Mouse (Mus musculus) cortical plate, adult 2 months (tissue): ENCODE results near the gene Sobp. TPM values are rescaled to one million over a fixed set of nuclear protein-coding genes. Genes with fewer than 3 reads are reported as not detected.

Experiments used
- H3K27ac ChIP-seq: fragments of 200-500 bp; 2 replicates; pipeline ENCODE4 v1.5.1; 2012; ENCODE audit warnings: low read length, control low read depth, inconsistent platforms; ENCODE audit not compliant: insufficient read depth
- H3K4me1 ChIP-seq: fragments of 200-500 bp; 2 replicates; pipeline ENCODE4 v1.6.1; 2011; ENCODE audit warnings: low read length; ENCODE audit not compliant: control insufficient read depth, insufficient read depth
- H3K4me3 ChIP-seq: fragments of 200-500 bp; 2 replicates; pipeline ENCODE4 v1.5.1; 2011; ENCODE audit warnings: mild to moderate bottlenecking, low read length, control low read depth; ENCODE audit not compliant: insufficient read depth
- CTCF ChIP-seq: fragments of 200-500 bp; IDR thresholded peaks from 2 replicates; pipeline ENCODE4 v1.5.1; 2011; ENCODE audit warnings: mild to moderate bottlenecking, control low read depth, low read length; ENCODE audit not compliant: insufficient read depth; ENCODE audit errors: extremely low read depth
- POLR2A ChIP-seq: fragments of 200-500 bp; IDR thresholded peaks from 2 replicates; pipeline ENCODE4 v1.6.1; 2011; ENCODE audit warnings: mild to moderate bottlenecking, low read length, control low read depth; ENCODE audit not compliant: insufficient read depth; ENCODE audit errors: extremely low read depth
- polyA plus RNA-seq: library from polyadenylated mRNA; depleted of rRNA; stranded (reverse); fragments of >200 nt; gene quantifications from 2 replicates; pipeline ENCODE4 v1.2.3, GENCODE M21; 2012

The Sobp gene
- polyA plus RNA-seq, 1 experiment, result 21.9 TPM

DNA sequence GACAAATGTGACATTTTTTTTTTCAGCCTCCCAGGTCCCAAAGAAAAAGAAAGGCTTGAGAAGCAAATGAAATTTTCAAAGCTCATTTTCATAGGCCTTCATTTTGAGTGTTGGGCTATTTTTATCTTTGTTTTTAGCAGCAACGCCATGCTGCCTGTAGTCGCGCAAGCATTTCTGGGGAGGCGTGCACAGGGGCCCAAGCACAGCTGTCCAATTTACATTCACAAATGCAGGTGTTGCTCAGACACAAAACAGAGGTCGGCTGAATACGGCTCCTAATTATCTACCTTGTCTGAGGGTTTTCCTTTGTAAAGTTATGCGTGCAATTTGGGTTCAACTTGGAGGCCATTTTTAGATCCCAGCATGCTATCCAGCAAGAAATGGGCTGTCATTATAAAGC is 49.8 kb downstream of the Sobp start:
- H3K4me3 ChIP-seq, result no peak overlapping the region
- H3K4me1 ChIP-seq, result peaks cover 7% of the 10 kb centered on the region; the same call in 1 of the 2 replicates
- TF ChIP-seq POLR2A (no peak), CTCF (no peak)
- H3K27ac ChIP-seq, result no peak overlapping the region

DNA sequence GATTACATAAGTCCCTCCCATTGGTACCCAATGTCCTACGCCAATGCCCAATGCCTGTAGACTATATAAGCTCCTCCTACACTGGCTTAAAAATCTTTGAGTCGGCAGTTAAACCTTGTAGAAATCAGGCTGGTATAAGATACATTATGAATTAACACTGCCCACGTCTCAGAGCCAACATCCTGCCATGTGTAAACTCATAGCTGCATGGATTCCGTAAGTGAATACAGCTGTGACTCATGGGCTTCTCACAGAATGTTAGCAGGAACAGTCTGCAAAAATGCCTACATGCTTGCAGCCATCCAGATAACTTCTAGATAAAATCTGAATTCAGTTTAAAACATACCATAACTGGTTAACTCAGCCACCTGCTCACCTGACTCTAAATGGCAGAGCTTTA is 50.2 kb downstream of the Sobp start:
- H3K4me1 ChIP-seq, result peaks cover 7% of the 10 kb centered on the region; the same call in 1 of the 2 replicates
- no peak overlapping the region for H3K4me3 ChIP-seq
- TF ChIP-seq CTCF (no peak), POLR2A (no peak)
- no peak overlapping the region for H3K27ac ChIP-seq

DNA sequence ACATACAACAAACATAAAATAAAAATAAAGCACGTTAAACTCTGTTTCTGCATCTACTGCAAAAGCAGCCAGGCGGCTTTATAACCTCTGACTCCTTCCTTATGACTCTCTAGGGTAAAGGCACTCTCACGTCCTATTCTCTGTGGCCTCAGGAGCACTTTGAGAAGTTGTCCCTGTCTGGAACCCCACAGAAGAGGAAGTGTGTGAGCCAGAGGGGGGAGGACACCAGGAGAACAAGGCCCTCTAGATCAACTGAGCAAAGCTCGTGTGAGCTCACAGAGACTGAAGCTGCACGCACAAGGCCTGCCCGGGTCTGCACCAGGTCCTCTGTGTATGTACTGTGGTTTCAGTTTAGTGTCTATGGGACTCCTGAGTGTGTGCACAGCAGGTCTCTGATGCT is 50.9 kb downstream of the Sobp start:
- H3K4me3 ChIP-seq, result no peak overlapping the region
- no peak for TF ChIP-seq POLR2A
- TF ChIP-seq CTCF, result no peak
- H3K27ac ChIP-seq, result peak overlapping the region; percentile 48; the same call in 1 of the 2 replicates
- peaks cover 7% of the 10 kb centered on the region; the same call in 1 of the 2 replicates for H3K4me1 ChIP-seq

DNA sequence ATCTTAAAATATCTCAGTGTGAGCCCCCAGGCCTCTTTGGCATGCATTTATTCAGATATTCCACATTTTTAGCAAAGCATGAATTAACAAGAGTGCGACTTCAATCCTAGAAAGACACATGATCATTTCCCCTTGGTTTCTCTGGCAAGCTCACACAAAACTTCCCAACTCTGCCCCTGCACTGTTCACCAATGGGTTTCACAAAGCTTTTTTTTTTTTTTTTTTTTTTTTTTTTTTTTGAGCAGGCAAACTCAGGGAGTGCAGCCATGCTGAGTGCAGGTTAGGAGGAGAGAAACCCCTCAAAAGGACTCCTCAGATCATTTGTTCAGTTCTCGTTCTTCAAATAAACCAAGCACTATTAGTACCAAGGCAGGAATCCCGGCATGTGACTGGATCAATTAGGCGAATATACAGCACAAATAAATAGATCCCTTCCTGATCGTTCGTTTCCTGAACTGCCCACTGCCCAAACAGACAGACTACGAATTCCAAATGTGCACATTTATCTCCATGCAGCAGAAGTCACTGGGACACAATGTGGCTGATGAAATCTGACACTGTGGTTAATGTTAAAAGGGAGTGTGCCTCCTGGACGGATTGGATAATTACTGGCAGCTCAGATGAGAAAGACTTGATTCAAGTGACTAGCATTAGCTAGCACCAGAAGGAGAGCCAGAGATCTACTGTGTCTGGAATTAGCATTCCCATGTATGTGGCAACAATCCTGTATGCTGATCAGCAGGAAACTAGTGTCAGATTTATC is 53.5 kb downstream of the Sobp start:
- no peak overlapping the region for H3K27ac ChIP-seq
- no peak overlapping the region for H3K4me3 ChIP-seq
- TF ChIP-seq POLR2A (no peak), CTCF (no peak)
- H3K4me1 ChIP-seq, result peaks cover 7% of the 10 kb centered on the region; the same call in 1 of the 2 replicates

DNA sequence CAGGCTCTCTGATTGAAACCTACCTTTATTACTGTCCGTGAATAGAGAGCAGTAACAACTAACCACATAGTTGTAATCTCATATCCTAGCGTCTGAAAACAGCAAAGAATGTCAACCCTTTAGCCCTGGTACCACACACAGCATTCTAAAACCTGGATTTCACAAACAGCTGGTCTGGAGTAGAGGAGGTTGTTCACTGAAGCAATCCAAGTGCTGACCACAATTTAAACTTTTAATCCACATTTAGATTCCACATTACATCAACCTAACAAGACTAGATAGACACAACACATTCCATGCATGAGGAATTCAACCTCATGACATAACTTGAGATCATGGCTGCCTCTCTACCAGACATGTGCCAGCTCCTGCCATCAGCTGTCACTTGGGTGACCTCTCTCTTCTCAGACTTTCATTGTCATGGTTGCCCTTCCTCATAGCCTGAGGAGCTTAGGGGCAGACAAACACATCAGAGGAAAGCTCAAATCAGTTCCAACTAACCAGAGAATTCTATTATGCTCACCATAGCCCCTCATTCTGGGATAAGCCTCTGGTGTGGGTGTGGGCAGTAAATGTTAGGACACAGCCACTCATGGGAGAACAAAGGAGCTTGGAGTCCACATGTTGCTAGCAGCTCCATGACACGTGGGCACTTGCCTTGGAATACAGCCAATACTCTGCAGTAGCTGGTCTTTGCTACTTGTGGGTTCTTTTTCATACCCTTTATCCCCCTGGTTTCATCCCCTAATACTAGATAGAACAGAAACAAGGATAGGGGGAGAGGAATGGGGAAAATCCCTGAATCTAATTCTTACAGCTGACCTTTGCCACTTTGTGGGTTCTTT is 58.0 kb downstream of the Sobp start:
- no peak overlapping the region for H3K4me3 ChIP-seq
- TF ChIP-seq CTCF, result no peak
- no peak for TF ChIP-seq POLR2A
- H3K27ac ChIP-seq, result no peak overlapping the region
- peaks cover 9% of the 10 kb centered on the region; the same call in 1 of the 2 replicates for H3K4me1 ChIP-seq

DNA sequence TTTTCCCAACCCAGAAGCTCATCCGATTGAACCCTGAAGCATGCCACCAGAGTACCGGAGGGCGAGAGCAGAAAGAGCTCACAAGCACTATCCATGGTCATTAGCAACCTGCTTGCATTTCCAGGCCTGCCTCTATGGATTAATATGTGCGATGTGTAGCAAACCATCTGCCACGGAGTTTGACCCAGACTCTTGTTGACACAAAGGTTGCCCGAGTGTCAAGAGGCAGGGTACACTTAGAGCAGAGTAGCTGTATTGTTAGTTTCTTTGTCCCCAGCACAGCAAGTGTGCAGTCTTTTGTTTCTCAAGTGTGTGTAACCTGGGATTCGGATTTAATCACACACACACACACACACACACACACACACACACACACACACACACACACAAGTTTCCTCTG is 62.0 kb downstream of the Sobp start:
- Histone ChIP-seq H3K27ac (no peak overlapping the region), H3K4me3 (no peak overlapping the region), H3K4me1 (peaks cover 9% of the 10 kb centered on the region; the same call in 1 of the 2 replicates)
- TF ChIP-seq CTCF, result no peak
- TF ChIP-seq POLR2A, result no peak

DNA sequence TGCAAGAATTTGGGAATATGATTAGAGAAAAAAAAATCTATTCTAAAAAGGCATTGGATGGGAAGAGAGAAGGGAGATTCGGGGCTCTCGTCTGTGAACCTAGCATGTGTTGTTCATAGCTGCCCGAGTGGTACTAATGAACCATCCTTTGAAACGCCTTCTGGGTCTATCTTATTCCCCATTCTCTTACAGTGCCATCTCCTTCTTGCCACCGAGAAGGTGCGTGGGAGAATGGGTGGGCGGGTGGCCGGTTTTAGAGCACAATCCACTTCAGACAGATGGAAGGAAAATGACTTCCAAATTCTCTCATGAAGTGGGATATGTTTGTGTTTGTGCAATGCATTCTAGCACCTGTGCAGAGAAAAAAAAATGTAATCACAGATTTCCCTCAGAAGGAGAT is 67.7 kb downstream of the Sobp start:
- no peak overlapping the region for H3K4me3 ChIP-seq
- no peak for TF ChIP-seq POLR2A
- no peak for TF ChIP-seq CTCF
- H3K27ac ChIP-seq, result no peak overlapping the region
- peaks cover 6% of the 10 kb centered on the region for H3K4me1 ChIP-seq

DNA sequence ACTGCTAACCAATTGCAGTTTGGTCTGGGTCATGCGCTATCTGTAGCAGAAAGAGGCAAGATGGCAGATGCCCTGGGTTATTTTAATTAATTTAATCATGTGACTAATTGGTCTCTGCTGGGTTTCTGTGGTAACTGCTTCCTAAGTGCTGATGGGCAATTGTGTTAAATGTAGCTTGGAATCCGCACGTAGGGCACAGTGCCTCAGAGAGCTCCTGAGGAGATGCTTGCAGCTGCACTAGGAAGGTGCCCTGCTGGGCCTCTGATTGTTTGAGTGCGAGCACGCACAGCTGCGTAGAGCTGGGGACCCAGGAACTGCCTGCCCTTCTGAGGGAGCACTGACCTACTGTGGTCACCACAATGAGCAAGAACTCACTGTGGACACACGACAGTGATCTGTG is 68.1 kb downstream of the Sobp start:
- TF ChIP-seq CTCF (no peak), POLR2A (no peak)
- Histone ChIP-seq H3K4me1 (peaks cover 6% of the 10 kb centered on the region), H3K27ac (no peak overlapping the region), H3K4me3 (no peak overlapping the region)

DNA sequence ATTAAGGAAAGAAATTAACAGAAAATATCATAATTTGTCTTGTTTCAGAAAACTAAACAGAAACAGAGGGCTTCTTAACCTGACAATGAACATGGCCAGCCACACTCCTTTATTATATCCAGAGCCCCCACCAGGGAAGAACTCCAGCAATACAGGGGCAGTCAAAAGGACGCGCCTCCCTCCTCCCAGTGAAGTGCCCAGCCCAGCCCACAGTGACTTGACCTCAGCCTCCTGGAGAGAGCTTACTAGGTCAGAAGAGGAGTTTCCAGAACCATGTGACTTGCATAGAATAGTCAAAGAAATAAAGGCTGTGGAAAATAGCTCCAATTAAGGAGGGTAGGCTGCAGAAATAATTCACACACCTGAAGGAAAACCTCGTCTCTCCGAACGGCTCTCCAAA is 73.8 kb downstream of the Sobp start:
- Histone ChIP-seq H3K27ac (no peak overlapping the region), H3K4me3 (no peak overlapping the region), H3K4me1 (peaks cover 10% of the 10 kb centered on the region)
- TF ChIP-seq POLR2A (no peak), CTCF (no peak)

DNA sequence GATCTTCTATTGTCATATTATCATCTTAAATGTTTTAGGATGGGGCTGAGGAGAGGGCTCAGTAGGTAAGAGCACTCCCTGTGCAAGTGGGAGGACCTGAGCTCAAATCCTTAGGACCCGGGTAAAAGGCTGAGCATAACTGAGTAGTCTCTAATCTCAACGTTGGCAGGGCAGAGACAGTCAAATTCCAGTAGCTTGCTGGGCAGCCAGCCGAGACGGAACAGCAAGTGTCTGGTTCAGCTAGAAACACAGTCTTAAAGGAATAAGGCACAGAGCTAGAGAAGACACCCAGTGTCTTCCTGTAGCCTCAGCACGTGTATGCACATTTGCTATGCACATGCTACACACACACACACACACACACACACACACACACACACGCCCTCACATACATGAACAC is 75.1 kb downstream of the Sobp start:
- peaks cover 12% of the 10 kb centered on the region for H3K4me1 ChIP-seq
- no peak overlapping the region for H3K27ac ChIP-seq
- no peak overlapping the region for H3K4me3 ChIP-seq
- TF ChIP-seq CTCF, result no peak
- no peak for TF ChIP-seq POLR2A
